Mouse (Mus musculus) gastrocnemius, adult 18-20 months (tissue): ENCODE measurements around the gene Pycr1. TPM values are rescaled to one million over a fixed set of nuclear protein-coding genes. Genes with fewer than 3 reads are reported as not detected.

Experiments
- DNase-seq: peaks from one replicate; pipeline ENCODE4 v3.0.0; 2021; ENCODE audit warnings: low spot score
- total RNA-seq, 2 experiments: library from RNA; stranded (reverse); gene quantifications; 2 replicates each; pipeline ENCODE4 v1.2.3; 2021

Gene Pycr1
- total RNA-seq, 2 experiments from 2014 or later: 2.8 to 3.2 TPM

DNA sequence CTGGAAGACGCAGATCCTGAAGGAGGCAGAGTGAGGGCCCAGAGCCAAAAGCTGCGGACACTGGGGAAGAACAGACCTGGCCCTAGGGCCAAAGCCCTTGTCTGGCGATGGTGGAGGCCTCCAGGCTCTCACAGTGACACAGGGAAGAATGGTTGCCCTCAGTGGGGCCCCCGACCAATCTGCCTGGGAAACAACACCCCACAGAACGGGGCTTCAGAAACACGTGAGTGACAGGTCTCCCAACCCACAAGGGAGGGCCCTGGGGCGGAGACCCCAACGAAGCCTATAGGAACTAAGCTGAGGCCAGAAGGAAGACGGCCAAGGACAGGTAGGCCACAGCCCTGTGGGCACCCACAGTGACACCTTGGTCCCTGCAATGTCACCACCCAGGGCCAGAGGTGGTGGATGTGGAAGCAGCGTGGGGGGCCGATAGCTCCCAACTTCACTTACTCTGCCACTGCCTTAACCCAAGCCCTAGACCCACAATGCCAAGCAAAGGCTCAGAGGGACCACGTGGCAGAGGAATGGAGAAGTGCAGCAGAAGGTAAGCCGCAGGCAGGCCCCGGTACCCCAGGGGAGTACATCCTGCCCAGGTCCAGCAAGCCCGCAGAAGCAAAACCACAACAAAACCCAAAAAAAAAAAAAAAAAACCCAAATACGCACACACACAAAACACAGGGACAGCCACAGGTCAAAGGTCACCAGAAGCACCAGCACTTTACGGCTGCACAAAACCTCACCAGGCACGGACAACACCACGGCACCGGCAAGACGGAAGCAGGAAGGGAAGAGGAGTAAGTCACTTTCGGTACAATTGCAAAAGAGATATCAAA lies 15.9 kb downstream of the Pycr1 start:
- no peak for DNase-seq

DNA sequence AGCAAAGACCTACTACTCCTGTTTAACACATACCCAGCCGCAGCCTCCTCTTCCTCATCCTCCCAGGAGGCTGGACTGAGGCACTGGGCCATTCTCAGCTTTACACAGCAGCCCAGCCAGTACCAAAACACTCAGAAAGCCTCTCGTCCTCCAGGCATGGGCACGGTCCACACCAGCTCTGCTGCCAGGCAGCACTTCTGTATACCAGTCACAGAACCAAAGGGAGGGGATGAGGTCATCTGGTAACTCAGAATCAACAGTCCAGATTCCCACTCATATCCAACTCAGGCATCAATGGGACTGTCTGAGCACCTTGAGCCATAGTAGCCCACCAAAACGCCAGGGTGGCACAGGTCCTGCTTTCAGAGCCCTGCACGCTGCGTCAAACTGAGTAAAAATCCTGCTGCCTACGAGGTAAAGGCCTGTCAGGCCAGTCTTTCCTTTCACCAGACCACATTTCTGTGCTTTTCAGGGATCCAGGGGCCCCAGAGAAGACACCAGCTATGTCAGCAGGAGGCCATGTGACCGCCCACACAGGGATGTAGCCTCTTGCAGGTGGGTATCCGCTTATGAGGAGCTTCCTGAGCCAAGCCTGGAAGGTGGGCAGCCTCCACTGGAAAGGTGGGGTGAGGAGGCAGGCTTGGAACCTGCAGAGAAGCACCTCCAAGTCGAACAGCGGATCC lies 16.6 kb downstream of the Pycr1 start:
- no peak for DNase-seq

DNA sequence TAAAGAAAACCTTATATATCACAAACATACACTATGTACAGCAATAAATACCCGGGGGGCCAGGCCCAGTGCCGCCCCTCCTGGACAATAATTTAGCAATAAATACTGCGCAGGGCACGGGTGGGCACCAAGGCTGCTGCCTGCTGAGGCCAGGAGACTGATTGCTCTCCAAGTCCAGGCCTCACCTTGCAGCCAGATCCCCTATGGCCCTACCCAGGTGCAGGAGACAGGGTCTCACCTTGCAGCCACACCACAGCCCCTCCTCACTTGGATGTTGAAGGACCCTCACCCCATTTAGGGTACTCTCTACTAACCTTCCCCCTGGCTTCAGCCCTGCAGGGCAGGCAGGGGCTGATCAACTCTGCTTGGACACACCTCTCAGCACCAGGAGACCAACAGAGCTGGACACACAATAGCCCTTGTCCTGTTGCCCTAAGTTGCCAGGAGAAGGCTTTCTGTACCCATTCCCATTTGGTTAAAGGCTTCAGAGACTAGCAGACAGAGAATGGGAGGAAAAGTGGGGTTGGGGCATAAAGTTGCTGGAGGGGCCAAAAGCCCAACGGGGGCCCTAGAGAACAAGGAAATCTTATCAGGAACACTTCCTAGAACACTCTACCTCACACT lies 18.3 kb downstream of the Pycr1 start, which contains the start of gene Sirt7:
Gene Sirt7, minus strand, starts transcription at position 89 of the 624 bp plus-strand sequence.
- no peak for DNase-seq

DNA sequence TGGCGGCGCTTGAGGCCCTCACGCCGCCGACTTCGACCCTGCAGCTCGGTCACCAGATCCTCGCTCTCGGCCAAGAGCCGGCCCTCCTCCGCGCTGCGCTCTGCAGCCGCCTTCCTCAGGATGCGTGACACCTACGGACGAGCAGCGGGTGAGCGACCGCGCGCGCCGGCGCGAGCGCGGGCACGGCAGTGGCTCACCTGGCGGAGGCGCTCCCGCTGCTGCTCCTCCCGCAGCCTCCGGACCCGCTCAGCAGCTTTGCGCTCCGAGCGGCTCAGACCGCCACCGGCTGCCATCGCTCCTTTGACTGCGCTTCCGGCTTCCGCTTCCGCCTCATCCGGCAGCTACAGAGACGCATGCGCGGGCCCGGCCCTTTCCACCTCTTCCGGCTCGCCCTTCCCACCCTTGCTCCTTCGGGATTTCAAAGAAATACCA lies 18.9 kb downstream of the Pycr1 start:
- DNase-seq: peak; percentile 79

DNA sequence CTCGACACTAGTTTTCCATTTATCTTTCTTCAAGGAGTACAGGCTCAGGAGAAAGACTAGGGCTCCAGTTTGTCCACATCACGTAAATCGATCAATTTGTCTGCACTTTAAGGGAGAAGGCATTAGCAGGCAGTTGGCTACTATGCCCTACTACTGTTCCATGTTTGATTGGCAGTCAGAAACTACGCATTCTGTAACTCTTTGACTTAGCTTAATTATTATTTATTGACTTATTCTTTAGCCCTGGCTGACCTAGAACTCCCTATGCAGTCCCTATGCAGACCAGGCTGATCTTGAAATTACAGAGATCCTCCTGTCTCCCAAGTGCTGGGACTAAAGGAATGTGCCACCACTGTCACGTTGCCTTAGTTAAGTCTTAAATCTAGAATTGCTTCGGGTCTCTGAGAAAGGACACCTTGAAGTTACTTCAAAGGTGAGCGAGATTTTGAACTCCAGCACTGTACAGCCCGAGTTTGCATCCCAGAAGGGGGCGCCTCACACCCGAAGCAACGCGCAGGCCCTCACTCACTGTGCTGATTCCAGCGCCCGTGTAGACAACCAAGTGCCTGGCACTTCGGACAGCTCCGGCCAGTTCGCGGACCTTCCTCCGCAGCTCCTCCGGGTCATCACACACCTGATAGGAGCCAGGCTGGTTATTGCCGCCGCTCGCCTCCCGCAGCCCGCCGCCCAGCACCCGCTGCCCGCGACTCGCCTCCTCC lies 19.4 kb downstream of the Pycr1 start:
- DNase-seq: peak; percentile 68

DNA sequence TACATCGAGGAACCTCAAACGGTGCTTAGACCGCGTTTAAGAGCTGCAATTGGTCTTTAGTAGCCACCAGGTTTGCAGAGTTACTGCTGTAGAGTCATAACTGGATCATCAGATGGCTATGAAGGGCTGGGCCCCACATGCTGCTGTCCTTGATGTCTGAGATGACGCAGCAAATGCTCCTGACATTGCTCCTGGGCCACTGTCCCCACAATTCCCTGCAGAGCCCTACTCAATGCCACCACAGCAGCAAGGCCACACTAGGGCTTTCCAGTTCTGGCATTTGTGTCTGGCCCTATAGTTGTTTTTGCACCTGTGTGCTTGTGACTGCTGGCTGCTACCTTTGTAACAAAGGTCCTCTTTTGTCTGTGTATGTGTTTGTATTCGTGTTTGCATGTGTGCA lies 20.8 kb downstream of the Pycr1 start:
- DNase-seq: no peak

DNA sequence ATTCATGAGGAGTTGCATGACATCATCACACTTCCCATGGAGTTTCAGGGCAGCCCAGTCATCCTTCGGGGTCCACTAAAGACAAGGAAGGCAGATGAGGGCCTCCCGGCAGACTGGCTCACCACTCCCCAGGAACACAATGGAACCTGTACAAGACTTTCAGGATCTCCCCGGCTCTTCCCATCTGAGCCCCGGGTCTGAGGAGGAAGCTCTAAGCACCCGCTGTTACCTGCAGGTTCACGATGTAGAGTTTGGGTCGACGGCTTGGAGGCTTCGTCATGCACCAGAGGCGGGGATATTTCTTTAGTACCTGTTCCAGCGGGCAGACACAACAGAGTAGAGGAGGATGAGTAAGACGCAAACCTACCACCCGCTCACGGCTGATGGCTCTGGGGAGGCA lies 23.4 kb downstream of the Pycr1 start:
- no peak for DNase-seq

DNA sequence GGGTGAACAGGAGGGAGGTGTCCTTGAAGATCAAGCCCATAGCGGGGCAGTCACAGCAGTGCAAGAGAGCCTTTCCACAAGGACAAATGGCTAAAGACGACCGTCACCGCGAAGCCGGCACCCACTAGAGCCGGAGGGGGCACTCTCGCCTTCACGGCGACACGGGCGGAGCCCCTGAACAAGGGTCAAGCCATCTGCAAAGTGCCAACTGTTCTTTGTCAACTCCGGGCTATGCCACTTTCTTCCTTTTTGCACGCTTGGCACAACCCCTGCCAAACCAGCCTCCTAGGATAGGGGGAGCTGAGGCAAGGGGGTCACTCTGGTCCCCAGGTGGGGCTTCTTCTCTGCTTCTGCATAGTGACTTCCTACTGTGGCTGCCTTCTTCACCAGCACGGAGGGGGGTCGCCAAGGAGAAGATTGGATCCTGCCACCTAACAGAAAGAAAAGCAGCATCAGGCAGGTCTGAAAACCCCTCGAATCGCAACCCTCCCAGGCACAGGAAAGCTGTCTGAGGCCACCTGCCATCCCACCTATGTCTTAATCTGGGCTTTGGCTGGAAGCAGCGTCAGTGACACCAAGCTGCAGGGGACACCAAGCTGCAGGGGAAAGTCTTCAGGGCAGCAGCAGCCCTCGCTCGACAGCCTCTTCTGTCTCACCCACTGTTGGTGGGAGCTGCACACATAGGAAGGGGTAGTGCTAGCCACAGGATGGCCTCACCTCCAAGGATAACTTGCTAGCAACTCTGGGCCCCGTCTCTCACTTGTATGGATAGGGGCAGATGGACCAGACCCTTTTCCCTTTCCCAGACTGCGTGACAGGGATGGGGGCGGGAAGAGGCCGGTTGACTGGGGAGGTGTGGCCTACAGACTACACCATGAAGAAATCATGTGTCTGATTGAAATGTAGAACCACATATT lies 24.7 kb downstream of the Pycr1 start:
- no peak for DNase-seq

DNA sequence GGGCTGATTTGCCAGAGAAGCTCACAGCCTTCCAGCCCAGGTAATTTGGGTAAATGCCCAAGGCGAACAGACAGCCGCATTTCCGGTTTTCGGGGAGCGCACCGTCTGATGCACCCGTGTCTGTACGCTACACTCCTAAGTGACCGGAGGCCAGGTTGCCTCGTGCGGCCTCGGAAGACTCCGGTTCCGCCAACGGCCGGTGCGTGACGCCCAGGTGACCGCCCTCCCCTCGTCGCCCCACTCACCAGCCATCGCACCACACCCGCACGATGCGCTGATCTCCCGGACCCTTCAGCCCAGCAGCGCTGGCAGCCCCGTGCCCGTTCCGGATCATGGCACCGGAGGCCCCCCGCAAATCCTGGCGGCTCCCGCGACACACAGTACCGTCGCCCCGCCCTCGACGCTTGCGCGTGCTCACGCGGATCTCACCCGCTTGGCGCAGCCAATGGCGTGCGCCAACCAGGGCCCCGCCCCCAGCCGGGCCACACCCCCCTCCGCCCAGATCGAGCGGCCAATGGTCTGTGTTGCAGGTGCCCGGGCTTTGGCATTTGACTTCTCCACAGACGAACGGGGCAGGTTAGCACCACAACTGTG lies 26.0 kb downstream of the Pycr1 start, which contains the start of gene Pcyt2:
Gene Pcyt2, minus strand, starts transcription at position 418 of the 594 bp plus-strand sequence.
- peak; percentile 92 for DNase-seq

DNA sequence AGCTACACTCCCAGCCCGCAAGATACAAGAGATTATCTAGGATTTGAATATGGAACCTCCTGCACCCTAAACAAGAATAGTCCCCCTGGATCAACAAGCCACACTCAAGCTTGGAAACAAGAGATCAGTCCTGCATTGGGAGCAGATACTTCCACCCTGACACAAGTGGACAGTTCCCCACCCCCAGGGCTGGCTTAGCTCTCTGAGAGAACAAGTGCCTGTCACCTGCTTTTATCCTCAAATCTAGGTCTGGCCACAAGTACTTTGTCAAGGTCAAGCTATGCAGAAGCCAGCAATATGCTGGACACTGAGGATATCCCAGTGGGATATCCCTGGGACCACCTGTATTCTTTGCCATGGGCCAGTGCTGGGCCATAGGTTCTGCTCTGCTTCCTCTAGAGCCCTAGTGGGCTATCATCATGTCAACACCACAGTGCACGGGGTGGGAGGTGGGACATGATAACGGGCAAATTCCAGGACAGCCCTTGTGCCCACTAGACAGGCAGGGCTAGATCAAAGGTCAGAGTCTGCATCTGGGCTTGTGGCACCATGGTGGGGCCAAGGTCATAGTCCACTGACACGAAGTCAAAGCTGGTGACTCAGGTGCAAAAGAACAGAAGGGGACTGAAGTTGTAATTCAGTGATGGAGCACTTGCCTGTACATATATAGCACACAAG lies 26.8 kb downstream of the Pycr1 start:
- no peak for DNase-seq

DNA sequence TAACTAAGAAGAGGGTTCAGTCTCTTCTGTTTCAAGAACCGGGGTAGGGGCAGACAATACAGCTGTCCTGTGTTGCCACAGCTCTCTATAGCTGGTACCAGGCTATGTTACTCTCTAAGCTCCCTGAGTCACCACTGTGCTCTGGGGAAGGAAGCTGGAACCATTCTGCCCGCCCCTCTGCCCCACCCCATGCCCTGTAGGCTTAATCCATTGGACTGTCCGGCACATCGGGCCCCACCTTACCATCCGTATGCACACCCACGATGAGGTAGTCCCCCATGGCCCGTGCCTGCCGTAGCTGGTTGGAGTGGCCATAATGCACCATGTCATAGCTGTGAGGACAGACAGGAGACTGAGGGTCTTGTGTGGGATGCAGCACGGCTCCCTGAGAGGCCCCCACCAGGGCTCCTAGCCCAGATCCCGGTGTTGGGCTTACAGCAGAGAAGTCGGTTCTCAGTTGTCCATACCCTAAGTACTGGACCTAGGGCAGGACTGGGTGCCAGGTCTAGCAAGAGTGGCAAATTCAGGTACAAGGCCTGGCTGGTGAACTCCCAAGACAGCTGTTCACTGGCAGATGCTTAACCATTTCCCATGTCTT lies 27.9 kb downstream of the Pycr1 start:
- DNase-seq: no peak

DNA sequence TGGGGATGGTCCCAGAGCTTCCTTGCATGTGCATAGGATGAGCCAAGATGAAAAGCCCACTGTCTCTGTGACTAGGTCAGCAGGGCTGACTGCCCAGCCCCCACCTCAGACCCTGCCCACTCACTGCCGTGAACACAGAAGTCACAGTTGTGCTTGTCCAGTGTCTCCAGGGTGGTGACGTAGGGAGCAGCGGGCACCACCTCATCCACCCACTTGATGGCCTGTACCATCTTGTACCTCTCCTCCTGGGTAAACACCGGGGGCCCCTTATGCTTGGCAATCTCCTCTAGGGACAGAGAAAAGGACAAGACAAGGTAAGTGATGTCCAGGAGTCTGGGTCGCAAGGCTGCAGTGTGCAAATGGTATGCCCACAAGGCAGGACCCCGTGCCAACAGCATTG lies 28.4 kb downstream of the Pycr1 start:
- no peak for DNase-seq

DNA sequence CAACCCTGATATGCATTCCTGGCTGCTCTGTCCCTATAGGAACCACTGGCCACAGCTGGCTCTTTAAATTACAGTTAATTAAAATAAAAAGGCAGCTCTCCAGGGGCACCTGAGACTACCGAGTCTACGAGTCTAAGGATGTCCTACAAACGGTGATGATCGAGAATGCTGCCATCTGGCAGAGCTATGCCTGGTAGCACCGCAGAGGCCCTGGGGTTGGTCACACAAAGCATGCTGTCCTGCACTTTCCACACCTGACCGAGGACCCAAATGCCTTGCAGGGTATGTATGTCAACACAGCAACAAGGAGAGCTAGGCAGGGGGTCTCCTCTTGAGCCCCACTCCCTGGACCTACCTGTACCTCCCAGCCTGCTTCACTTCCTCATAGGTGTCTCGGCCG lies 29.6 kb downstream of the Pycr1 start:
- no peak for DNase-seq

DNA sequence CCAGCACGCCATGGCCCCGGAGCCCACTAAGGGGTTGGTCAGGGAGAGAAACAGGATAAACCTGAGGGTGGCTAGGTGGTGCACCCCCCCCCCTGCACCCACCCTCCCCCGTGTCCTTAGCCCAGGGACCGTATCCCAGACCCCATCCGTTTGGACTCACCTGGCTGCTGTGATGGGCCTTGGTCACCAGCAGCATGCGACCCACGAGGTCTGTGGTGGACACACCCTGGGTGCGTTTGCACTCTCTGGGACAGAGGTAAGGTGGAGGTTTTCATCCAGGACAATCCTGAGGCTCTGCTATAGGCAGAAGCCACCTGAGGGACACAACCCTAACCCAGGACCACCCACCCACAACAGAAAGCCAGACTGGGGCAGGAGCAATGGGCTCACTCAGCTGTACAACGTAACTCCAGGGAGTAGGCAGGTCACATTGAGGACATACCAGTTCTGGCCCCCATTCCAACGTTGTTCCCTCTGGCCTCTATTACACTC lies 30.0 kb downstream of the Pycr1 start:
- DNase-seq: no peak

DNA sequence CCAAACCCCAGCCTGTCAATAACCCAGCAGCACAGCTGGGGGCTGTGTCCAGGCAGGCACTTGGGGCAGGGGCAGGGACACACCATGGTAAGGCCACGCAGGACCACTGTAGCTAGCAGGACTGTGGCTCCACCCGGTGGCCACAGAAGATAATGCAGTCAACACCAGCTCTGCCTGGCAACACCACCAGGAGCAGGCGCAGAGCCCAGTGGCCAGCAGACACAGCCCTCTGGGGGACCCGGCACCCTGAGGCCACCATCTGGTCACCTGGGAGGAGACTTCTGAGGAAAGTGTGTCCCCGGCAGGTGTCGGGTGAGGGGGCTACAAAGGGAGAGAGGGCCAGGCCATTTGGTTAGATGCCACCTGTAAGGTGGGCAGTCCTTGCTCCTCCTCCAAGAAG lies 30.8 kb downstream of the Pycr1 start:
- DNase-seq: peak; percentile 81

DNA sequence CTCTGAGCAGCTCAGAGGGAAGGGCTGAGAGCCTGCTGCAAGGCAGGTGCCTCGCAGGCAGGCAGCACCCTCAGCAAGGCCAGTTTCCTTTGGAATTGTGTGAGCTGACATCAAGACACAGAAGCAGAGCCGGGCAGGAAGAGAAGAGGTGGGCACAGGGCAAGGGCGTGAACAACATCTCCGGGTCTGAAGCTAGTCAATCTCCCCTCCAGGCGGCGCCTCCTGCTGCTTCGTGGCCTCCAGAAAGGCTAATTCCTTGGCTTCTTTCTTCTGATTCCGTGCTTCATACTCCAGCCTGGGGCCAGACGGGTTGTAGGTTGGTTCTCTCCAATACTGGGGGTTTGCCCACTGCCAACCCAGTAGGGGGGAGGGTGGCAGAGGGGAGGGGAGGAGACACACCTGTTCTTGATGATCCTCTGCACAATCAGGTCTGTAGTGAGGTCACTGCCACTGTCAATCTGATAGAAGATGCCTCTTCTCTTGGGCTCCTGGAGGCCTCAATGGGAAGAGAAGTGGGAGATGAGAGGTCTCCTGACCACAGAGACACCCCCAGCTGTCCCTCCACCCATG lies 33.0 kb downstream of the Pycr1 start:
- DNase-seq: no peak

DNA sequence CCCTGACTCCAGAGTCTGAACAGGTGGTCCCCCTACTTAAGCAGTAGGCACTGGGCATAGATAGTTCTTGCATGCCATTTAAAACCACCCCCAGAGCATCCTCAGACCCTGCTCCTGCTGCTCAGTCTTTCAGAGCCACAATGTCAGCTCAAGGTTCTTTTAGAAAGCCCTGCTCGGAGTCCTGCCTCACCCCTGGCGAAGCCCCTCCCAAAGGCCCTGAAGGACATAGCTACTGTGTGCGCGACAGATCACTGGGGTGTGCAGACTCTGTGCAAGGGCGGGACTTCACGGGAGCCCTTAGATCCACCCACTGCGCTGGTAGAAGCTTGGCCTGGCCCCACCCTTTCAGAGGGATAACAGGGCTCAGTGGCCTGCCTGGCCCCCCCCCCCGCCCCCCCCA lies 34.3 kb downstream of the Pycr1 start:
- no peak for DNase-seq

DNA sequence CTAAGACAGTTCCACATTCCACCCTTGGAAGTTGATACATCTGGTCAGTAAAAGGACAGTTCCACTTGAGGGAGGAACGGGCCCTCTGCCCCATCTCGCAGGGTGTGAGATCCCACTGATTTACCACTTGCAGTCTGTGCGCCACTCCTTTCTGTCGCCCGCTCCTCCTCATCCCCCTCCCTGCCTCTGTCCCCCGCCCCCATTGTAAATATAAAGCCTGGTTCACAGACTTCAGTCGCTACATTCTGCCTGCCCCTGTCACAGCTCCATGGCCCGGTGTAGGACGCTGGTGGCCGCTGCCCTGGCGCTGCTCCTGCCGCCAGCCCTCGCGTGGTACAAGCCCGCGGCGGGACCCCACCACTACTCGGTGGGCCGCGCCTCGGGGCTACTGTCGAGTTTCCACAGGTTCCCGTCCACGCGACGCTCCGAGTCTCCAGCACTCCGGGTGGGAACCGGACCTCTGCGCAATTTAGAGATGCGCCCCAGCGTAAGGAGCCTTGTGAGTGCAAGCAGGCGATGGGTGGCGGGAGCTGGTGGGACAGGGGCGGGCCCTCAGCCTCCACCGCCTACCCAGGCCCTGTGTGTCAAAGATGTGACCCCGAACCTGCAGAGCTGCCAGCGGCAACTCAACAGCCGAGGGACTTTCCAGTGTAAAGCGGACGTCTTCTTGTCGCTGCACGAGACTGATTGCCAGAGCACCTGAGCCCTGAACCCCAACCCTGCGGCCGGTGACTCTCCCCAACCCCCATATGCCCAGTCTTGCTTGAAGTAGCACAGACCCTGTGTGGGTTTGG lies 35.1 kb downstream of the Pycr1 start, which contains the start of gene Npb:
Gene Npb, plus strand, starts transcription at position 237 of the 794 bp plus-strand sequence.
- no peak for DNase-seq
